Mouse (Mus musculus): ENCODE measurements around the gene Entpd5. TPM values are rescaled to one million over a fixed set of nuclear protein-coding genes. Genes with fewer than 3 reads are reported as not detected.

Gene Entpd5
- 6.4 and 6.9 TPM in 2 replicates for total RNA-seq (2012; rRNA removed)

DNA sequence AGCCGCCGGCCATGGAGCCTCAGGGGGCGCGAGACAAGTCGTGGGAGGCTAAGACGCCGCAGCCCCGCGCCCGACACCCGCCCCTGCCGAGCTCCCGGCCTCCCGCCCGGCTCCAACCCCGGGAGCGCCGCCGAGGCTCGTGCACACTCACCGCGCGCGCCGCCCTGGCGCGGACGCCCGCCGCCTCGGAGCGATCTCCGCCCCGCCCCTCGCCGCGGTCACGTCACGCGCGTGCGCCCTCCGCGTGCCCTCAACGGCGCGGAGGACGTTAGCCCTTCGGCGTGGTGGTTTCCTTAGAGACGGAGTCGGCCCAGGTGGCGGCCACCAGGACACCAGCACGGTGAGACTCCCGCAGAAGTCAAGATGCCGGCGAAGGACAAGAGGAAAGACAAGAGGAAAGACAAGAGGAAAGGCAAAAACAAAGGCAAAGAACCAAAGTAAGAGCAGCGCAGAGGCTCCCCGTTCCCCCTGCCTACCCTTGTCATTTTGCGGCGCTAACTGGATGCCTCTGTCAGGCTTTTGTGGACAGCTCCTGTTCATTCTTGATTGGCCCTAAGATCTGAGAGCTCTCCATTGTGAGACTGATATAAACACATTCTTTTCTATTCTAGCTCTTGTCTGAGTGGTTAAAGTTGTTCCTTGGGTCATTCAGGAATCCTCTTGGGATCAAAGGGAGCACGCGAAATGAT is at the start of gene Entpd5, which contains the start of gene Bbof1:
Gene Entpd5, minus strand, starts transcription at position 211 of the 689 bp plus-strand sequence.
Gene Bbof1, plus strand, starts transcription at position 253 of the 689 bp plus-strand sequence.
- peak within 1 kb of the TSS; percentile 83 to 93 for H3K4me3 ChIP-seq (ENCODE audit: insufficient read depth in 1 of 2, low read depth in 1 of 2, low read length in 2 of 2, poor library complexity in 1 of 2, severe bottlenecking in 1 of 2)
- H3K9me3 ChIP-seq (ENCODE audit: control insufficient read depth, insufficient read depth, low read depth, low read length), result no peaks in the 10 kb centered on the region
- in situ Hi-C loops (cut with MboI; ENCODE audit: low sequenced_read_pairs in 2 of 2, unreplicated experiment in 2 of 2), result no loop called here
- DNase-seq (ENCODE audit: low read depth, low spot score), result peak; percentile 71
- H3K36me3 ChIP-seq (ENCODE audit: control insufficient read depth, insufficient read depth, low read length, poor library complexity, severe bottlenecking), result no peaks in the 10 kb centered on the region
- peaks cover 0 to 2% of the 10 kb centered on the region in 2 experiments; a peak in 1 of 4 replicates for H3K4me1 ChIP-seq (ENCODE audit: control insufficient read depth in 2 of 2, insufficient read depth in 2 of 2, low read length in 2 of 2, poor library complexity in 1 of 2)
- peak within 1 kb of the TSS; percentile 84 for H3K9ac ChIP-seq (ENCODE audit: insufficient read depth, low read depth, low read length, poor library complexity, severe bottlenecking)
- no peak for TF ChIP-seq MAFK (IDR thresholded peaks at IDR 0.05; ENCODE audit: insufficient read depth, low read depth, low read length)
- TF ChIP-seq ZNF384 (IDR thresholded peaks at IDR 0.05; ENCODE audit: low read depth, low read length), result 0 out of 2 replicates have a peak, but pooled peaks have one; percentile 25
- TF ChIP-seq CHD2 (IDR thresholded peaks at IDR 0.05; ENCODE audit: low read depth, low read length), result no peak
- TF ChIP-seq HCFC1 (IDR thresholded peaks at IDR 0.05; ENCODE audit: borderline replicate concordance, insufficient read depth, low read length), result 0 out of 2 replicates have a peak, but pooled peaks have one; percentile 38
- TF ChIP-seq ZC3H11A (IDR thresholded peaks at IDR 0.05; ENCODE audit: borderline replicate concordance, low read depth, low read length), result no peak
- no peak within 1 kb of the TSS for H3K27ac ChIP-seq (ENCODE audit: insufficient read depth, low read depth, low read length, poor library complexity, severe bottlenecking)

DNA sequence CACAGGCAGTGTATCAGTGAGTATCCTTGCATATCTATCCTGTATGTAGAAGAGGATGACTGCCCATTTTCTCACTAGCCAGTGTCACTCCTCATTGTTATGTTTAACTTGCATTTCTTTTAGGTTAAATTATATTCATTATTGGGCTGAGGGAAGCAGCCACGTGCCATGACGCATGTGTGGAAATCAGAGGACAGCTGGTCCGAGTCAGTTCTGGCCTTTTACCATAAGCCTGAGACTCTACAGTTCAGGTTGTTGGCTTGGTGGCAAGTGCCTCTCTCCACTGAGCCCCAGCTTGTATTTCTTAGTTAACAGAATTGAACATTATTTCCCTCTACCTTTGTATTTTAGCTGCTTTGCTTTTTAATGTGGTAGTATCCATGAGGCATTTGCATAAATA is 48.1 kb upstream of the Entpd5 start:
- Histone ChIP-seq H3K9me3 (ENCODE audit: control insufficient read depth, insufficient read depth, low read depth, low read length) (no peaks in the 10 kb centered on the region), H3K4me1 (ENCODE audit: control insufficient read depth in 2 of 2, insufficient read depth in 2 of 2, low read length in 2 of 2, poor library complexity in 1 of 2) (no peaks in the 10 kb centered on the region), H3K27ac (ENCODE audit: insufficient read depth, low read depth, low read length, poor library complexity, severe bottlenecking) (no peak overlapping the region), H3K4me3 (ENCODE audit: insufficient read depth in 1 of 2, low read depth in 1 of 2, low read length in 2 of 2, poor library complexity in 1 of 2, severe bottlenecking in 1 of 2) (no peak overlapping the region), H3K9ac (ENCODE audit: insufficient read depth, low read depth, low read length, poor library complexity, severe bottlenecking) (no peak overlapping the region), H3K36me3 (ENCODE audit: control insufficient read depth, insufficient read depth, low read length, poor library complexity, severe bottlenecking) (peaks cover 11% of the 10 kb centered on the region)
- TF ChIP-seq ZNF384 (IDR thresholded peaks at IDR 0.05; ENCODE audit: low read depth, low read length) (no peak), ZC3H11A (IDR thresholded peaks at IDR 0.05; ENCODE audit: borderline replicate concordance, low read depth, low read length) (no peak), MAFK (IDR thresholded peaks at IDR 0.05; ENCODE audit: insufficient read depth, low read depth, low read length) (no peak), CHD2 (IDR thresholded peaks at IDR 0.05; ENCODE audit: low read depth, low read length) (no peak), HCFC1 (IDR thresholded peaks at IDR 0.05; ENCODE audit: borderline replicate concordance, insufficient read depth, low read length) (no peak)
- in situ Hi-C loops (cut with MboI; ENCODE audit: low sequenced_read_pairs in 2 of 2, unreplicated experiment in 2 of 2), result no loop called here
- no peak for DNase-seq (ENCODE audit: low read depth, low spot score)

DNA sequence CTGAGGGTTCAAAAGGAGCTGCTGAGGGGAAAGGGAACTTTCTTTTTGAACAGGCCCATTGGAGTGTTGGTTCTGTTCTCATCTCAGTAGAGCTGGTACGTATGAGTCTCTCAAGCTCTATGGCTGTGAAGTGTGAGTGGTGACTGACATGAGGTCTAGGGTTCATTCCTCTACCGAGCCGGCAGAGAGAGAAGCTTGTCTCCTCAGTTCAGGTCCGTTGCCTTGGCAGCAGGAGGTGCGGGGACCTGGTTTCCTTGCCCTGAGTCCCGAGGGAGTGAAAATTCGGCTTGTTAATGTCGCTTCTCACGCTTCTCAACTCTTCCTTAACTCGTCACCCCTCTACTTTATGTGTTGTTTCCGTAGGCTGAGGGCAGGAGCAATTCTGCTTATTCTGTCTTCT is 43.0 kb upstream of the Entpd5 start:
- Histone ChIP-seq H3K36me3 (ENCODE audit: control insufficient read depth, insufficient read depth, low read length, poor library complexity, severe bottlenecking) (peaks cover 1% of the 10 kb centered on the region; the same call in 1 of the 2 replicates), H3K27ac (ENCODE audit: insufficient read depth, low read depth, low read length, poor library complexity, severe bottlenecking) (peak overlapping the region; percentile 9; the same call in 1 of the 2 replicates), H3K9me3 (ENCODE audit: control insufficient read depth, insufficient read depth, low read depth, low read length) (no peaks in the 10 kb centered on the region), H3K9ac (ENCODE audit: insufficient read depth, low read depth, low read length, poor library complexity, severe bottlenecking) (peak overlapping the region; percentile 81), H3K4me3 (ENCODE audit: insufficient read depth in 1 of 2, low read depth in 1 of 2, low read length in 2 of 2, poor library complexity in 1 of 2, severe bottlenecking in 1 of 2) (peak overlapping the region; percentile 74 to 94), H3K4me1 (ENCODE audit: control insufficient read depth in 2 of 2, insufficient read depth in 2 of 2, low read length in 2 of 2, poor library complexity in 1 of 2) (0 out of 4 replicates have a peak, but pooled peaks cover 0 to 2% of the 10 kb centered on the region in 2 experiments)
- TF ChIP-seq MAFK (IDR thresholded peaks at IDR 0.05; ENCODE audit: insufficient read depth, low read depth, low read length) (no peak), HCFC1 (IDR thresholded peaks at IDR 0.05; ENCODE audit: borderline replicate concordance, insufficient read depth, low read length) (no peak), ZNF384 (IDR thresholded peaks at IDR 0.05; ENCODE audit: low read depth, low read length) (no peak), CHD2 (IDR thresholded peaks at IDR 0.05; ENCODE audit: low read depth, low read length) (no peak), ZC3H11A (IDR thresholded peaks at IDR 0.05; ENCODE audit: borderline replicate concordance, low read depth, low read length) (no peak)
- in situ Hi-C loops (cut with MboI; ENCODE audit: low sequenced_read_pairs in 2 of 2, unreplicated experiment in 2 of 2), result no loop called here
- DNase-seq (ENCODE audit: low read depth, low spot score), result no peak

GRCm38 (mm10) chr12:84450718-84451646 is 42.2 kb upstream of the Entpd5 start, which contains the start of the genes Aldh6a1 and Lin52:
Gene Aldh6a1 (minus strand): TSS chr12:84451004.
Gene Lin52 (plus strand): TSS chr12:84451422.
- DNase-seq (ENCODE audit: low read depth, low spot score), result peak; percentile 99
- in situ Hi-C loops (cut with MboI; ENCODE audit: low sequenced_read_pairs in 2 of 2, unreplicated experiment in 2 of 2), result no loop called here
- 0 out of 4 replicates have a peak, but pooled peaks cover 0 to 2% of the 10 kb centered on the region in 2 experiments for H3K4me1 ChIP-seq (ENCODE audit: control insufficient read depth in 2 of 2, insufficient read depth in 2 of 2, low read length in 2 of 2, poor library complexity in 1 of 2)
- H3K27ac ChIP-seq (ENCODE audit: insufficient read depth, low read depth, low read length, poor library complexity, severe bottlenecking), result peak within 1 kb of the TSS; percentile 11; the same call in 1 of the 2 replicates
- H3K9me3 ChIP-seq (ENCODE audit: control insufficient read depth, insufficient read depth, low read depth, low read length), result no peaks in the 10 kb centered on the region
- H3K4me3 ChIP-seq (ENCODE audit: insufficient read depth in 1 of 2, low read depth in 1 of 2, low read length in 2 of 2, poor library complexity in 1 of 2, severe bottlenecking in 1 of 2), result peak within 1 kb of the TSS; percentile 84 to 96
- TF ChIP-seq MAFK (IDR thresholded peaks at IDR 0.05; ENCODE audit: insufficient read depth, low read depth, low read length) (peak; percentile 69), CHD2 (IDR thresholded peaks at IDR 0.05; ENCODE audit: low read depth, low read length) (peak; percentile 85), HCFC1 (IDR thresholded peaks at IDR 0.05; ENCODE audit: borderline replicate concordance, insufficient read depth, low read length) (peak; percentile 65; the same call in 1 of the 2 replicates), ZNF384 (IDR thresholded peaks at IDR 0.05; ENCODE audit: low read depth, low read length) (no peak)
- peak within 1 kb of the TSS; percentile 81 for H3K9ac ChIP-seq (ENCODE audit: insufficient read depth, low read depth, low read length, poor library complexity, severe bottlenecking)
- no peaks in the 10 kb centered on the region for H3K36me3 ChIP-seq (ENCODE audit: control insufficient read depth, insufficient read depth, low read length, poor library complexity, severe bottlenecking)

Measured in ES-E14 (cell line).